Mouse (Mus musculus) testis, adult 10 weeks (tissue): ENCODE measurements around the gene H2-Eb2. TPM values are rescaled to one million over a fixed set of nuclear protein-coding genes. Genes with fewer than 3 reads are reported as not detected.

Experiments used
- polyA plus RNA-seq: library from polyadenylated mRNA; stranded (reverse); fragments of 350-450 nt; fragmentation: Illumina TruSeq; extraction: RNeasy Lipid Tissue Mini Kit (QIAGEN cat#74804); gene quantifications from one replicate; pipeline ENCODE4 v1.2.3, GENCODE M21; 2014; ENCODE audit warnings: low read depth, low replicate concordance

The H2-Eb2 gene
- polyA plus RNA-seq = not detected

DNA sequence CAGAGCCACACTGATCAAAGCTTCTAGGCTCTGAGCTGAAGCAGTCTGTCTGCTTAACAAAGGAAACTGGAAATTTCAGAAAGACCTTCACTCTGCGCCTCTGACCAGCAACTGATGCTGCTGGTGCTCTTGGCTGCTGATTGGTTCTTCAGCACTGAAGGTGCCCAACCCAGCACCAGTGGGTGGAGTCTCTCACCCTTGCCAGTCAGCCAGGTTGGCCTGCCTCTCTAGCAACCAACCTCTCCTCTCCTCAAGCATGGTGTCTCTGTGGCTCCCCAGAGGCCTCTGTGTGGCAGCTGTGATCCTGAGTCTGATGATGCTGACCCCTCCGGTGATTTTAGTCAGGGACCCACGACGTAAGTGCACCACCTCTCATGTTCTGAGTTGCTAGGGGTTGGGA lies at the start of gene H2-Eb2:
H2-Eb2 (plus strand) TSS at position 230 of the 400 bp plus-strand sequence.

DNA sequence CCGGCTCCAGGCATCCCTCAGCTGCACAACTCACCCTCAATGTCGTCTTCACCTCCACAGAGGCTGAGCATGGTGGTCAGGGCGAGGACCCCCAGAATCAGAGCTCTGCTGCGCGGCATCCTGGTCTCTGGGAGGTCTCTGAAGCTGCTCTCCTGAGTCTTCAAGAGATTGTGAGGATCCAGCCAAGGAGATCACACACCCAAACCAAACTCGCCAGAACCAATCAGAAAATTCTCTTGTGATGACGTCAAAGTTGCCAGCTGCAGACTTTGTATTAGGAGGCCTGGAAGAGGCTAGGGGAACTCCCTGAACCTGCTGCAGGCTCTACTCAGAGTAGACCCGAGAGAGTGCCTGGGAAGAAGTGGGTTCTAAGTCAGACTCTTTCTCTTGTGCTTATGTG lies 37.8 kb upstream of the H2-Eb2 start, which contains the start of gene H2-Aa:
H2-Aa (minus strand) TSS at position 176 of the 400 bp plus-strand sequence.

DNA sequence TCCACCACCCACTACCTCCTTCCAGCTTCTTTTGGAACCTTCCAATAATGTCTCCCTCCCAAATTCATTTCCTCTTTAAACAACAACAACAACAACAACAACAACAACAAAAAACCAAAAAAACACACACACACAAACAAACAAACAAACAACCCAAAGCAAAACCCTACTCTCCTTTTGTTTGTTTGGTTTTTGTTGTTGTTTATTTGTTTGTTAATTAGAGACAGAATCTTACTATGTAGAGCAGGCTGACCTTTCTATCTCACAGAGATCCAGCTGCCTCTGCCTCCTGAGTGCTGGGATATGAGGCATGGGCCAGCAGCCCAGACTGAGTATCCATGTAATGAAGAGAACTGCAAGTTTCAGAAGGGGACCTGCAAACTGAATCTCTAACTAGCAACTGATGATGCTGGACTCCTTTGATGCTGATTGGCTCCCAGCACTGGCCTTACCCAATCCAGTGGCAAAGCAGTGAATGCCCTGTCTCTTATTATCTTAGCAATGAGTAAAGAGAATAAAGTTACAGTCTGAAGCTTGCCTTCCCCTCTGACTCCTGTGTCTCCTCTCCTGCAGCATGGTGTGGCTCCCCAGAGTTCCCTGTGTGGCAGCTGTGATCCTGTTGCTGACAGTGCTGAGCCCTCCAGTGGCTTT lies 20.0 kb upstream of the H2-Eb2 start, which contains the start of gene H2-Eb1:
H2-Eb1 (plus strand) TSS at position 488 of the 651 bp plus-strand sequence.

DNA sequence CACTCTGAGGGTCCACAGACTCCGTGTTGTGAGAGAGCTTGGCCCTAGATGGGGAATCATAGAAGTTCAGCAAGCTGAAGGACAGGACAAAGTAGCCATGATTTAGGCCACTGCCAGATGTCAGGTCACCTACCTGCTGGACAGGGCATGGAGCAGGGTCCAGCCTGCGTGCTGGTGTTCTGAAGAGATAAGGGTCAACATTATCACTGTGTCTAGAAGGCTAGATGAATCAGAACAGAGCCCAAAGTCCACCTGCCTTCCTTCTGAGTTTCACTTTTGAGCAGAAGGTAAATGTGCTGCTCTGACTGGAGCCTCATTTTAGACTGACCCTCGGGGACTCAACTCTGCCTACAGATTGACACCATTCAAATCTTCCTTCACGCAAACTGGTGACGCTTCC lies 29.1 kb downstream of the H2-Eb2 start, which contains the start of gene Btnl2:
Btnl2 (plus strand) TSS at position 284 of the 400 bp plus-strand sequence.

DNA sequence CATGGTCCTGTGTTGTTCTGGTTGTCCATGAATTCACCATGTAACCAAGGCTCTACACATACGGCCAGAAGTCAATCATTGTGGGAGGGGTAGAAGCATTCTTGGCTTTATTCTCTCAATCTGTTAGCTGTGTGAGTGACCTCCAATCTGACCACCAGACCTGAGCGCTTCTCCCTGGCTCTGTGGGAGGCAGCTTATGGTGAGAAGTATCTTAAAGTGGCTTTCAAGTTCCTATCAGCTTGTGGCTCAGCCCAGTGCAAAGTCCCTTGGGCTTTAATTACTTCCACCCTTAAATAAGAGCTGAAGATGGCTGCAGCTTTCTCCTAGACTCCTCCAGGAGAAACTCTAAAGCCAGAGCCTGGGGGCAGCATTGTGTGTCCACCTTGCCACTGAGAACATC lies 51.4 kb downstream of the H2-Eb2 start, which contains the start of gene Btnl1:
Btnl1 (plus strand) TSS at position 286 of the 400 bp plus-strand sequence.

Other genes starting within 250 kb of the H2-Eb2 start
- gene H2-Oa, start 233.3 kb upstream of the H2-Eb2 start, polyA plus RNA-seq = not detected
- 1.9 TPM for gene H2-DMa, start 206.1 kb upstream of the H2-Eb2 start, polyA plus RNA-seq
- 414 TPM for gene Brd2, start 203.0 kb upstream of the H2-Eb2 start, polyA plus RNA-seq
- gene H2-DMb2, start 182.4 kb upstream of the H2-Eb2 start, polyA plus RNA-seq = not detected
- gene H2-DMb1, start 172.6 kb upstream of the H2-Eb2 start, polyA plus RNA-seq = 4.0 TPM
- gene Tap1, start 138.1 kb upstream of the H2-Eb2 start, polyA plus RNA-seq = 0.25 TPM
- 1.2 TPM for gene Psmb9, start 137.9 kb upstream of the H2-Eb2 start, polyA plus RNA-seq
- 0.14 TPM for gene Psmb8, start 127.9 kb upstream of the H2-Eb2 start, polyA plus RNA-seq
- not detected for gene Tap2, start 122.1 kb upstream of the H2-Eb2 start, polyA plus RNA-seq
- gene H2-Ob, start 86.8 kb upstream of the H2-Eb2 start, polyA plus RNA-seq = 0.11 TPM
- gene H2-Ab1, start 68.0 kb upstream of the H2-Eb2 start, polyA plus RNA-seq = 5.3 TPM
- 6.3 TPM for gene H2-Aa, start 37.8 kb upstream of the H2-Eb2 start, polyA plus RNA-seq
- gene H2-Eb1, start 19.8 kb upstream of the H2-Eb2 start, polyA plus RNA-seq = 0.83 TPM
- gene Btnl2, start 29.2 kb downstream of the H2-Eb2 start, polyA plus RNA-seq = 0.15 TPM
- not detected for gene Btnl1, start 51.5 kb downstream of the H2-Eb2 start, polyA plus RNA-seq
- gene BC051142, start 73.2 kb downstream of the H2-Eb2 start, polyA plus RNA-seq = 1,880 TPM
- not detected for gene Btnl4, start 151.7 kb downstream of the H2-Eb2 start, polyA plus RNA-seq
- not detected for gene Btnl6, start 191.7 kb downstream of the H2-Eb2 start, polyA plus RNA-seq
- 1.1 TPM for gene Notch4, start 238.6 kb downstream of the H2-Eb2 start, polyA plus RNA-seq